Mouse (Mus musculus) kidney, embryonic 15.5 days (tissue): ENCODE results near the gene Arvcf. TPM values are rescaled to one million over a fixed set of nuclear protein-coding genes. Genes with fewer than 3 reads are reported as not detected.

Experiments
- ATAC-seq: fragments of 200-750 bp; cut with Nextera tagmentation; replicated peaks from 2 replicates; pipeline ENCODE4 v1.8.0; 2017; ENCODE audit warnings: moderate TSS enrichment; ENCODE audit not compliant: low FRiP score
- H3K27ac ChIP-seq: fragments of 300-500 bp; sonication (generic); 2 replicates; pipeline ENCODE4 v1.5.1; 2015; ENCODE audit warnings: mild to moderate bottlenecking, inconsistent platforms
- H3K27me3 ChIP-seq: fragments of 300-500 bp; sonication (generic); 2 replicates; pipeline ENCODE4 v1.6.1; 2015; ENCODE audit warnings: inconsistent platforms
- H3K36me3 ChIP-seq: fragments of 300-500 bp; sonication (generic); 2 replicates; pipeline ENCODE4 v1.6.1; 2015; ENCODE audit warnings: inconsistent platforms
- H3K4me1 ChIP-seq: fragments of 300-500 bp; sonication (generic); 2 replicates; pipeline ENCODE4 v1.6.1; 2015; ENCODE audit warnings: inconsistent platforms
- H3K4me2 ChIP-seq: fragments of 300-500 bp; sonication (generic); 2 replicates; pipeline ENCODE4 v1.6.1; 2015; ENCODE audit warnings: moderate library complexity, mild to moderate bottlenecking, inconsistent platforms
- H3K4me3 ChIP-seq: fragments of 300-500 bp; sonication (generic); replicated peaks from 2 replicates; pipeline ENCODE4 v1.5.1; 2015; ENCODE audit warnings: mild to moderate bottlenecking, inconsistent platforms
- H3K9ac ChIP-seq: fragments of 300-500 bp; sonication (generic); 2 replicates; pipeline ENCODE4 v1.6.1; 2015; ENCODE audit warnings: mild to moderate bottlenecking, inconsistent platforms
- H3K9me3 ChIP-seq: fragments of 300-500 bp; sonication (generic); replicated peaks from 2 replicates; pipeline ENCODE4 v1.6.1; 2016; ENCODE audit warnings: inconsistent platforms
- WGBS: fragments of 180-500 bp; shearing (Covaris S2); methylation state at CpG from one replicate; pipeline ENCODE4 v1.1.7; 2015; ENCODE audit warnings: mixed read lengths; 5-methylcytosine and 5-hydroxymethylcytosine counted together
- polyA plus RNA-seq: library from polyadenylated mRNA; unstranded; fragments of >200 nt; fragmentation: Nextera tagmentation; extraction: Ambion mirVana; gene quantifications from 2 replicates; pipeline ENCODE4 v1.2.1, GENCODE M21; 2015

The Arvcf gene
- 23.7 and 27.1 TPM in 2 replicates for polyA plus RNA-seq

- Histone ChIP-seq H3K4me1 (peaks cover 24% of the 10 kb centered on the region), H3K27me3 (peaks cover 42% of the 10 kb centered on the region), H3K9ac (peak within 1 kb of the TSS; percentile 59), H3K27ac (no peak within 1 kb of the TSS), H3K4me3 (peak within 1 kb of the TSS; percentile 79), H3K9me3 (no peaks in the 10 kb centered on the region), H3K4me2 (peak within 1 kb of the TSS; percentile 99), H3K36me3 (no peaks in the 10 kb centered on the region)
- WGBS: under 1% methylated on average over 37 of the region's 44 CpGs
- ATAC-seq: peak; percentile 89
Measured at GRCm38 (mm10) chr16:18347931-18348600, at the start of gene Arvcf, which contains the start of gene Tango2. TSS of gene Arvcf (plus strand) at chr16:18348182. TSS of gene Tango2 (minus strand) at chr16:18348103.

- no peaks in the 10 kb centered on the region for H3K4me1 ChIP-seq
- ATAC-seq: no peak
- WGBS: 100% methylated on average over 1 of the region's 1 CpGs
- H3K4me2 ChIP-seq: no peak overlapping the region
- H3K36me3 ChIP-seq: peaks cover 4% of the 10 kb centered on the region; the same call in 1 of the 2 replicates
- no peak overlapping the region for H3K27ac ChIP-seq
- H3K27me3 ChIP-seq: no peaks in the 10 kb centered on the region
- no peaks in the 10 kb centered on the region for H3K9me3 ChIP-seq
- H3K9ac ChIP-seq: no peak overlapping the region
- H3K4me3 ChIP-seq: no peak overlapping the region
Measured at GRCm38 (mm10) chr16:18308159-18308558, 39.8 kb upstream of the Arvcf start.

DNA sequence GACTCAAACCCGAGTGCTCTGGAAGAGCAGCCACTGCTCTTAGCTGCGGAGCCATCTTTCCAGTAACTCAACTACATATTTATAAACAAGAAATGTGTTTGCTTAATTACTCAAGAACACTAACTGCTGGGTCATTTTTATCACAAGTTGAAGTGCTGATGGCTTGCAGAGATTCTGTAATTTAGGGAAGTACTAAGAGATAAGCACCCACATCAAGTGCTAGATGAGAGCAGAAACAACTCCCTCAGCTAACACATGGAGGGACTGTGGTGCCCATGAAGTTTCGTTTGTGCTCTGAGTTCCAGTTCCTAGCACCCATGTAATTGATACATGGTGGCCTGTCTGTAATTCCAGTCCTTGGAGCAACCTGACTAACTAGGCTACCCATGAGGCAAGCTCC, 29.0 kb upstream of the Arvcf start:
- 82% methylated on average over 3 of the region's 3 CpGs for WGBS
- H3K4me1 ChIP-seq: no peaks in the 10 kb centered on the region
- no peaks in the 10 kb centered on the region for H3K9me3 ChIP-seq
- H3K4me2 ChIP-seq: no peak overlapping the region
- H3K9ac ChIP-seq: no peak overlapping the region
- H3K4me3 ChIP-seq: no peak overlapping the region
- no peak for ATAC-seq
- no peak overlapping the region for H3K27ac ChIP-seq
- no peaks in the 10 kb centered on the region for H3K27me3 ChIP-seq
- H3K36me3 ChIP-seq: peaks cover 2% of the 10 kb centered on the region; the same call in 1 of the 2 replicates

GRCm38 (mm10) chr16:18321443-18321842, 26.5 kb upstream of the Arvcf start:
- no peak overlapping the region for H3K27ac ChIP-seq
- H3K9me3 ChIP-seq: no peaks in the 10 kb centered on the region
- no peak overlapping the region for H3K4me2 ChIP-seq
- H3K36me3 ChIP-seq: peaks cover 2% of the 10 kb centered on the region; the same call in 1 of the 2 replicates
- H3K27me3 ChIP-seq: no peaks in the 10 kb centered on the region
- WGBS: 80% methylated on average over 2 of the region's 2 CpGs
- no peak overlapping the region for H3K4me3 ChIP-seq
- ATAC-seq: no peak
- H3K4me1 ChIP-seq: no peaks in the 10 kb centered on the region
- no peak overlapping the region for H3K9ac ChIP-seq

DNA sequence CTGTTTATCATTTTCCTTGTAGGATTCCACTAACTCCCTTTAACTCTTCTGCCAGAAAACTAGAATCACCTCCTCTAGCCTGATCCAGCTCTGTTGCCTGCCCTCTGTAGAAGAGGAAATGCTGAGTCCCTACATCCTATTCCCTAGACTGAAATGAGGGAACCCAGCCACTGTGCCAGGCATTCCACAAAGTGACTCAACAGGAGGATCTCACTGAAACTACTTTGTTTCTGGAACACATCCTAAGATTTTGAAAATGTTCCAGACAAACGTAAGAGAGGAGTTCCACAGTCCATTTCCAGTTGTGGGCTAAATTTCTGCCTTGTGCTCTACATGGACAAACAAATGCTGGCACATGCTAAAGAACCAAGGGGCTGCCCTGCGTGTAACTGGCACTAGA, 24.5 kb upstream of the Arvcf start:
- 84% methylated on average over 2 of the region's 2 CpGs for WGBS
- no peaks in the 10 kb centered on the region for H3K9me3 ChIP-seq
- H3K4me2 ChIP-seq: no peak overlapping the region
- no peak for ATAC-seq
- no peak overlapping the region for H3K4me3 ChIP-seq
- peaks cover 2% of the 10 kb centered on the region; the same call in 1 of the 2 replicates for H3K36me3 ChIP-seq
- no peaks in the 10 kb centered on the region for H3K4me1 ChIP-seq
- no peak overlapping the region for H3K9ac ChIP-seq
- H3K27ac ChIP-seq: no peak overlapping the region
- H3K27me3 ChIP-seq: no peaks in the 10 kb centered on the region

GRCm38 (mm10) chr16:18324031-18324430, 24.0 kb upstream of the Arvcf start:
- H3K4me3 ChIP-seq: no peak overlapping the region
- H3K36me3 ChIP-seq: peaks cover 2% of the 10 kb centered on the region; the same call in 1 of the 2 replicates
- no peaks in the 10 kb centered on the region for H3K4me1 ChIP-seq
- no peak overlapping the region for H3K27ac ChIP-seq
- no peak overlapping the region for H3K4me2 ChIP-seq
- no peaks in the 10 kb centered on the region for H3K9me3 ChIP-seq
- WGBS: 86% methylated on average over 6 of the region's 6 CpGs
- no peak for ATAC-seq
- no peaks in the 10 kb centered on the region for H3K27me3 ChIP-seq
- no peak overlapping the region for H3K9ac ChIP-seq

DNA sequence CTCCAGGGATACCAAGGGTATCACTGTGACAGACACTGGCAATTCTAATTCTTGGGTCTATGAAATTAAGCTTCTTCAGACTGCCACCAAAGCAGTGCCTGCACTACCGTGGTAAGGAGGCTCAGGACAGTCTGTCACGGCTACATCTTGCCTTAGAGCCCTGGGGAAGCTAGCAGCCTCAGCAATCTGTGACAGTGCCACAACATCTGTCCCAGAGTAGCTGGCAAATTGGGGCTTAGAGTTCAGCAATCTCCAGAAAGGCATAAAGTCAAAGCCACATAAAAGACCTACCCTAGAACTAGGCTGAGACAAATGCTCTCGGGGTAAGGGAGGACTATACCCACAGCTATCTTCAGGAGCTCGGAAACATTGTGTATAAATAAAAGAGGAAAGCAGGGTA, 22.2 kb upstream of the Arvcf start:
- WGBS: 71% methylated on average over 4 of the region's 4 CpGs

GRCm38 (mm10) chr16:18327936-18328335, 20.0 kb upstream of the Arvcf start:
- no peak for ATAC-seq
- Histone ChIP-seq H3K9me3 (no peaks in the 10 kb centered on the region), H3K27me3 (no peaks in the 10 kb centered on the region), H3K27ac (no peak overlapping the region), H3K9ac (no peak overlapping the region), H3K4me2 (no peak overlapping the region), H3K4me3 (no peak overlapping the region), H3K4me1 (no peaks in the 10 kb centered on the region), H3K36me3 (peaks cover 2% of the 10 kb centered on the region; the same call in 1 of the 2 replicates)
- 89% methylated on average over 9 of the region's 9 CpGs for WGBS

More for the DNA sequence above, 22.2 kb upstream of the Arvcf start:
- no peak overlapping the region for H3K9ac ChIP-seq
- H3K27me3 ChIP-seq: no peaks in the 10 kb centered on the region
- no peak for ATAC-seq
- H3K36me3 ChIP-seq: peaks cover 2% of the 10 kb centered on the region; the same call in 1 of the 2 replicates
- H3K4me1 ChIP-seq: no peaks in the 10 kb centered on the region
- no peak overlapping the region for H3K27ac ChIP-seq
- no peak overlapping the region for H3K4me3 ChIP-seq
- H3K4me2 ChIP-seq: no peak overlapping the region
- no peaks in the 10 kb centered on the region for H3K9me3 ChIP-seq

- Histone ChIP-seq H3K4me2 (no peak overlapping the region), H3K4me3 (no peak overlapping the region), H3K36me3 (no peaks in the 10 kb centered on the region), H3K27ac (no peak overlapping the region), H3K9ac (no peak overlapping the region), H3K4me1 (no peaks in the 10 kb centered on the region), H3K27me3 (no peaks in the 10 kb centered on the region), H3K9me3 (no peaks in the 10 kb centered on the region)
- WGBS: 83% methylated on average over 1 of the region's 1 CpGs
- no peak for ATAC-seq
Measured at GRCm38 (mm10) chr16:18328524-18328923, 19.5 kb upstream of the Arvcf start.

- WGBS: 79% methylated on average over 3 of the region's 3 CpGs
- no peak overlapping the region for H3K9ac ChIP-seq
Measured at GRCm38 (mm10) chr16:18333976-18334375, 14.0 kb upstream of the Arvcf start.

DNA sequence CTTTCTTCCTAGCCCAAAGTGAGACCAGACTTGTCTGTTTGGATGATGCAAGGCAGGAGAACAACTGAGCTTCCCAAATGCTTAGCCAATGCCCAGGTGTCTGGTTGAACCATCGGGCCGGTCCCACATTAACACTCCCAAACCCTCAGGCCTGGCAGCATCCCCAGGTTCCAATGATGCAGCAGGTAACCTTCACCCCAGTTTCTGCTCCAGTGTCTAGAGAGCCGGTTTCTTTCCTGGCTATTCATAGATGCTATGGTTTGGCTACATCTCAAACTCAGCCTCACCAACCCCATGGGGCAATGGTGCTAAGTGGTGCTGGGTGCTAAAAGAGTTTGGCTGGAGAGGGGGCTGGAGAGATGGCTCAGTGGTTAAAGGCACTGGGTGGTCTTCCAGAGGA, 12.0 kb upstream of the Arvcf start:
- ATAC-seq: no peak
- no peaks in the 10 kb centered on the region for H3K9me3 ChIP-seq
- no peaks in the 10 kb centered on the region for H3K4me1 ChIP-seq
- no peaks in the 10 kb centered on the region for H3K27me3 ChIP-seq
- no peak overlapping the region for H3K9ac ChIP-seq
- 95% methylated on average over 3 of the region's 3 CpGs for WGBS
- no peak overlapping the region for H3K4me2 ChIP-seq
- H3K27ac ChIP-seq: no peak overlapping the region
- H3K36me3 ChIP-seq: no peaks in the 10 kb centered on the region
- H3K4me3 ChIP-seq: no peak overlapping the region

More at GRCm38 (mm10) chr16:18333976-18334375, 14.0 kb upstream of the Arvcf start:
- no peak for ATAC-seq
- Histone ChIP-seq H3K4me1 (no peaks in the 10 kb centered on the region), H3K9me3 (no peaks in the 10 kb centered on the region), H3K4me3 (no peak overlapping the region), H3K4me2 (no peak overlapping the region), H3K27ac (no peak overlapping the region), H3K36me3 (no peaks in the 10 kb centered on the region), H3K27me3 (no peaks in the 10 kb centered on the region)

- Histone ChIP-seq H3K27ac (no peak overlapping the region), H3K4me2 (no peak overlapping the region), H3K4me1 (0 out of 2 replicates have a peak, but pooled peaks cover under 1% of the 10 kb centered on the region), H3K9me3 (no peaks in the 10 kb centered on the region), H3K27me3 (no peaks in the 10 kb centered on the region), H3K36me3 (no peaks in the 10 kb centered on the region), H3K9ac (no peak overlapping the region), H3K4me3 (no peak overlapping the region)
- no peak for ATAC-seq
- WGBS: 78% methylated on average over 4 of the region's 4 CpGs
Measured at GRCm38 (mm10) chr16:18337261-18337660, 10.7 kb upstream of the Arvcf start.
